Mouse (Mus musculus) frontal cortex, postnatal 36 days (tissue): ENCODE results near the gene Il23a.
"Not testable (repeated sequence)": the region's sequence is repeated elsewhere in the genome, so short reads cannot be mapped to it uniquely, and the experiment has no call there.

Source experiments
- DNase-seq, 2 experiments: peaks; one replicate each; pipeline ENCODE4 v3.0.0; 2022; ENCODE audit warnings: low spot score in 2 of 2

The Il23a gene

GRCm38 (mm10) chr10:128268371-128268770 is 30.2 kb downstream of the Il23a start, which contains the start of gene Apof:
TSS of gene Apof (plus strand) at chr10:128268671.
- no peak for DNase-seq

GRCm38 (mm10) chr10:128263393-128264310 is 34.9 kb downstream of the Il23a start:
- DNase-seq, result peak; percentile 13 to 15

DNA sequence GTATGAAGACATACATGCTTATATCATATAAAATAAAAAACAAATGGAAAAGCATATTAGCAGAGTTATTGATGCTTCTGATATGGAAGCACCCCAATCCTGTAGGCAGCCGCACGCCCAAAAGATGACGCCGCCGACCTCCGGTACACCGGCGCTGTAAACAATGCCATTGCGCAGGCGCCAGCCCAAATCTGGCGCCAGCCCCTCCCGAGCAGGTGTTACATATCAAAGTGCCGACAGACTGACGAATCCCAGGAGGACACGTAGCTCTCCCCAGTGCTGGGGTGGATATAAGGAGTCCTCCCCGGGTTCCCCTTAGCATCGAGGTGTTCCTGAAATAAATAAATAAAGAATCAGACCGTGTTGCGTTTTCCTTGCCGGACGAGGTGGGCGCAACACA is 36.3 kb downstream of the Il23a start:
- no peak for DNase-seq

GRCm38 (mm10) chr10:128260376-128260775 is 38.2 kb downstream of the Il23a start:
- not testable (repeated sequence) for DNase-seq

DNA sequence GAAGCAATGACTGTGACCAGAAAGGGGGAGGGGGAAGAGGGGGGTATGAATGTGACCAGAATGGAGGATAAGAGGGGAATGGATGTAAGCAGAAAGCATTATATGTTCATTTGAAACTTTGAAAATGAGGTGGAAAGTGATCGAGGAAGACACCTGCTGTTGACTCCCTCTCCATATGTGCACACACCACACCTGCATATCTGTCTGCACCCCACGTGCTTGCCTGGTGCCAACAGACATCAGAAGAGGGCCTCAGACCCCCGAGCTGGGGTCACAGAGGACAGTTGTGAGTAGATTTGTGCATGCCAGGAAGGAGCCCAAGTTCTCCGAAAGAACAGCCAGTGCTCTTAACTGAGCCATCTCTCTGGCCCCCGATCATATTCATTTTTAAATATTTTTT is 38.6 kb downstream of the Il23a start:
- no peak for DNase-seq

DNA sequence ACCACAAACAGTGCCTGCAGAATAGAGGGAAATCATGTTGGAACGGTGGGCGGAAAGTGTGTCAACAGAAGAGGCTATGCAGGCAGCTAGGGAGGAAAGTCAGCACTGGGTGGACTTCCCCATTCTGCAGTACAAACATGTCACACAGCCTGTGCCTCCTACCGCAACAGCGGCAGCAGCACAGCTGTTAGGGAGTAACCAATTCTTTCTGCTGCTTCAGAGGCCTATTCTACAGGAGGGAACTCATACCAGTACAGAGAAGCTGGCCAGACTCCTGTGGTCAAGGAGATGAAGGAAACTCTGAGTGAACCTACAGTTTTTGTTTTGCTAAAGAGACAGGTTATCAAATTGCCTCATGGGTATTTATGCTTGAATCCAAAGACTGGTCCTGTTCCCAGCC is 39.6 kb downstream of the Il23a start:
- no peak for DNase-seq

GRCm38 (mm10) chr10:128256328-128256727 is 42.2 kb downstream of the Il23a start:
- no peak for DNase-seq

GRCm38 (mm10) chr10:128255925-128256324 is 42.6 kb downstream of the Il23a start:
- DNase-seq, result no peak

DNA sequence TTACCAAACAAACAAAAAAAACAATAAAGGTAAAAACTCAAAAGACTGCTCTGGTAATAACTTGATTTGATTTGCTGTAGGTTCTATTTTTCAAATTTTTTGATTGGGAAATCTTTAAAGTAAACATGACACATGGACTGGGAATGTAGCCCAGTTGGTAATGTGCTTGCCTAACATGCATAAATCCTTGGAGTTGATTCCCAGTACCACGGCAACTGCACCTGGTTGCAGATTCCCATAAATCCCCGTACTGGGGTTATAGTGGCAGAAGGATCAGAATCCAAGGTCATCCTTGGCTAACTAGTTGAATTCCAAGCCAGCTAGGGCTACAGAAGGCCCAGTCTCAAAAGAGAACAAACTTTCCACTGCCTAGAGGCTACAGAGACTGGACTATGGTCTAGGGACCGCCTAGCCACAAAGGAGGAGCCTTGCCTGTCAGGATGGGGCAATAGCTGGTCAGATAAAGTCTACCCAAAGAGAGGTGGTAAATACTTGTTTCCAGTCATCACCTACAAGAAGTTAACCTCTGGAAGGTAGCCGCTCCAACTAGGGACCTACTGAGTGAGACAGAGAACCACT is 44.8 kb downstream of the Il23a start, which contains the start of gene Apon:
Gene Apon (plus strand): TSS at position 420 of the 579 bp plus-strand sequence.
- no peak for DNase-seq

DNA sequence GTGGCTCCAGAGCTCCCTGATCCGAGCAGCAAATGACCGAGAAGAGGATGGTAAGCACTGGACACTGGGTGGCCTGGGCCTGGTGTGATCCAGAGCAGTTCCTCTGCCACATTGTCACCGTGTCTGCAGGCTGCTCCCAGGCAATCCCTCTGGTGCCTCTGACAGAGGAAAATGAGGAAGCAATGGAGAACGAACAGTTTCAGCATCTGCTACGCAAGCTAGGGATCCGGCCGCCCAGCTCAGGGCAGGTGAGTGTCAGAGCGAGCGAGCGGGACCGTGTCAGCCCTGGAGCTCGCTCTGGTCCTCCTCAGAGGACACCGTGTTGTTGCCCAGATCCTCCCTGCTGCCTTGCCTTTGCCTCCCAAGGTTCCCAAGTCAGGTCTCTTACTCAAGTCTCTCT is 48.0 kb downstream of the Il23a start:
- DNase-seq, result no peak

DNA sequence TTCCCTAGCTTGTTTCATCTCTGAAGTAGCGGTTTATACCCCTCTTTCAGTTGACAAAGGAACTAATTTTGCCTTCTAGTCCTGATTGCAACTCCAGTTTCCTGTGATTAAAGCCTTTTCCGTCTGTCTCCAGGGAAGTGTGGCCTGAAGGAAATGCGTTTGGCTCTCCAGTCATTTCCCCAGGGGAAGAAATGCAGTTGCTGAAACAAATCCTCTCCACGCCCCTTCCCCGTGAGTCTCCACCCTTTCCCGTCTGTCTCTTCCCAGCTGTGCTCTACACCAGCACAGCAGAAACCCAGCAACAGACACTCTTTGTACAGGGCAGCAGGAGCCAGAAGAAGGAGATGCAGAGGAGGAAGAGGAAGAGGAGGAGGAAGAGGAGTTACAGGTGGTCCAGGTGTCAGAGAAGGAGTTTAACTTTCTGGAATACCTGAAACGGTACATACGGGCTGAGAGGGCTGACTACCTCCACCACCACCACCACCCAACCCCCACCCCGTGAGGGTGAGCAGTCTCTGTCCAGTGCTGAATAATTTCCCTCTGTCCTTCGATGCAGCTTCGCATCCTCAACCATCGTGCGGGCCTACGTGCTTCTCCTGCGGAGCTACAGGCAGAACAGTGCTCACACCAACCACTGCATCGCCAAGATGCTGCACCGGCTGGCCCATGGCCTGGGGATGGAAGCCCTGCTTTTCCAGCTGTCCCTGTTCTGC is 51.4 kb downstream of the Il23a start:
- DNase-seq, result no peak
